Comparison of ENCODE assay signal across 7 mouse cellular contexts in the genomic region with DNA sequence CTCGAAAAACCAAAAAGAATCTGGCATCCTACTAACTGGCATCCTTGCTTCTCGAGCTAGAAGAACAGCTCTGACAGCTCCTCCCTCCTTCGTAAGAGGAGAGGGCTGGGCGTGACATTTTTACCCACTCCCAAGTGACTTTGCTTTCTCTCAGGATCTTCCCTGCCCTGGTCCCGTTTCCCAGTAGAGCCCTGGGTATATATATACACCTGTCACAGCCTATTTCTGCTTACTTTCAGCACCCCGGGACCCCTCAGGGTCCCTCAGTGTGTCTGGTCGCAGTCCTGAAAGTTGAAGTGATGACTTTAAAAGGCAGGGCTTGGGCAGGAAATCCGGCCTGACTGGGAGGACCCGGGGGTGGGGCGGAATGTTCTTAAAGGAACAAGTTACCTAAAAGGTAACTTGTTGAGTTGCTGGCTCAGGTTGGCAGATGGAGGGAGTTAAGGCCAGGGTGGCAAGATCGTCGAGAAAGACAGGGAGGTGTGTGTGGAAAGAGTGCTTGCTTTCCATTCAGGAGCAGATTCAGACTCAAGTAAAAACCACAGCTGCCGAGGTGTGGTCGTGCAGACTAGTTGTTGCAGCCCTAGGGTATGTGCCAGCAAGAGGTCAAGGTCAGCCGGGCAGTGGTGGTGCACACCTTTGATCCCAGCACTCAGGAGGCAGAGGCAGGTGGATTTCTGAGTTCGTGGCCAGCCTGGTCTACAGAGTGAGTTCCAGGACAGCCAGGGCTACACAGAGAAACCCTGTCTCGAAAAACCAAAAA. TPM values are rescaled to one million over a fixed set of nuclear protein-coding genes. Genes with fewer than 3 reads are reported as not detected.
DNase-seq lines count a peak whose midpoint lies in the region; ATAC-seq lines count a peak whose summit lies in the region.

A gene (minus strand): TSS at position 312 of the 763 bp plus-strand sequence.

- no peaks in the 10 kb centered on the region for H3K36me3 ChIP-seq in intestine, embryonic 15.5 days
- H3K36me3 ChIP-seq in limb, embryonic 12.5 days, result no peaks in the 10 kb centered on the region
- H3K36me3 ChIP-seq in midbrain, embryonic 14.5 days (ENCODE audit: control insufficient read depth, insufficient read depth, low read length), result no peaks in the 10 kb centered on the region

- H3K4me3 ChIP-seq in intestine, embryonic 15.5 days (replicated peaks), result peak within 1 kb of the TSS; percentile 57
- H3K4me3 ChIP-seq in limb, embryonic 12.5 days (replicated peaks), result peak within 1 kb of the TSS; percentile 59
- H3K4me3 ChIP-seq in midbrain, embryonic 14.5 days (replicated peaks; ENCODE audit: low read depth, low read length), result peak within 1 kb of the TSS; percentile 38

- intact Hi-C loops in gastrocnemius, postnatal 36 days (cut with DNase I), result no loop called here

- peak within 1 kb of the TSS; percentile 71 for H3K4me2 ChIP-seq in intestine, embryonic 15.5 days (replicated peaks)
- H3K4me2 ChIP-seq in limb, embryonic 12.5 days, result peak within 1 kb of the TSS; percentile 60
- H3K4me2 ChIP-seq in midbrain, embryonic 14.5 days (ENCODE audit: low read length), result peak within 1 kb of the TSS; percentile 45

- 13% methylated on average over 17 of the region's 17 CpGs for WGBS in intestine, embryonic 15.5 days
- WGBS in limb, embryonic 12.5 days, result 17% methylated on average over 17 of the region's 17 CpGs
- WGBS in midbrain, embryonic 14.5 days, result 29% methylated on average over 17 of the region's 17 CpGs

- ATAC-seq in intestine, embryonic 15.5 days, result peak; percentile 83
- ATAC-seq in limb, embryonic 12.5 days (ENCODE audit: insufficient number of reproducible peaks, insufficient read depth, low FRiP score, low TSS enrichment, low read depth), result no peak
- no peak for ATAC-seq in midbrain, embryonic 14.5 days (ENCODE audit: low FRiP score, low TSS enrichment)

- peak; percentile 93 for DNase-seq in adrenal gland, adult 2 months
- DNase-seq in embryo, embryonic 11 days, result peak; percentile 77
- DNase-seq in gastrocnemius, postnatal 36 days, result peak; percentile 76 to 81
- peak; percentile 75 for DNase-seq in midbrain, embryonic 14.5 days
- DNase-seq in spleen, adult 18-20 months, result peak; percentile 66 to 84

- no peaks in the 10 kb centered on the region for H3K9me3 ChIP-seq in intestine, embryonic 15.5 days
- no peaks in the 10 kb centered on the region for H3K9me3 ChIP-seq in limb, embryonic 12.5 days
- no peaks in the 10 kb centered on the region for H3K9me3 ChIP-seq in midbrain, embryonic 14.5 days (ENCODE audit: control insufficient read depth, low read length)

- no peaks in the 10 kb centered on the region for H3K27me3 ChIP-seq in intestine, embryonic 15.5 days (replicated peaks)
- no peaks in the 10 kb centered on the region for H3K27me3 ChIP-seq in limb, embryonic 12.5 days
- no peaks in the 10 kb centered on the region for H3K27me3 ChIP-seq in midbrain, embryonic 14.5 days (ENCODE audit: control insufficient read depth, insufficient read depth, low read length)

- peak within 1 kb of the TSS; percentile 54 for H3K9ac ChIP-seq in intestine, embryonic 15.5 days
- peak within 1 kb of the TSS; percentile 59 for H3K9ac ChIP-seq in limb, embryonic 12.5 days (replicated peaks)
- H3K9ac ChIP-seq in midbrain, embryonic 14.5 days (replicated peaks; ENCODE audit: low read length), result peak within 1 kb of the TSS; percentile 9; the same call in 1 of the 2 replicates

- H3K4me1 ChIP-seq in intestine, embryonic 15.5 days (replicated peaks), result peaks cover 9% of the 10 kb centered on the region
- peaks cover 7% of the 10 kb centered on the region for H3K4me1 ChIP-seq in limb, embryonic 12.5 days (replicated peaks)
- H3K4me1 ChIP-seq in midbrain, embryonic 14.5 days (ENCODE audit: control insufficient read depth, insufficient read depth, low read length), result peaks cover 3% of the 10 kb centered on the region; the same call in 1 of the 2 replicates

- H3K27ac ChIP-seq in intestine, embryonic 15.5 days, result peak within 1 kb of the TSS; percentile 25; the same call in 1 of the 2 replicates
- H3K27ac ChIP-seq in limb, embryonic 12.5 days, result peak within 1 kb of the TSS; percentile 62; the same call in 1 of the 2 replicates
- no peak within 1 kb of the TSS for H3K27ac ChIP-seq in midbrain, embryonic 14.5 days (replicated peaks; ENCODE audit: low read depth, low read length)

RNA-seq across cellular contexts. Expression of the gene that starts here (rescaled TPM):
- total RNA-seq in adrenal gland, adult 2 months (2021), result 10 to 100 TPM; 21.6 to 26.0 TPM
- polyA plus RNA-seq in adrenal gland, adult 2 months (2012; rRNA removed), result 26.8 and 27.6 TPM in 2 replicates
- 1 to 10 TPM; 4.4 to 5.0 TPM for total RNA-seq in gastrocnemius, postnatal 36 days (2021)
- 4.7 and 6.7 TPM in 2 replicates for polyA plus RNA-seq in intestine, embryonic 15.5 days (2015; fragmentation: Nextera tagmentation; extraction: Ambion mirVana)
- polyA plus RNA-seq in limb, embryonic 12.5 days (2016; fragmentation: Nextera tagmentation; extraction: Ambion mirVana), result 5.4 and 6.8 TPM in 2 replicates
- polyA plus RNA-seq in midbrain, embryonic 14.5 days (2014; fragmentation: Nextera tagmentation; extraction: Ambion mirVana), result 3.0 TPM in 2 replicates

Comparison
In these comparisons a context has a peak if more than half of its experiments do, and no peak if none do; other contexts are left out.
1. H3K9ac ChIP-seq: peak in every context shown above with its lines; median percentile 59 in limb, embryonic 12.5 days; 54 in intestine, embryonic 15.5 days; 9 in midbrain, embryonic 14.5 days.